Mouse (Mus musculus): Measurements from ENCODE around the gene Oasl1. TPM values are rescaled to one million over a fixed set of nuclear protein-coding genes. Genes with fewer than 3 reads are reported as not detected.

Oasl1 gene
- 0.12 and 0.35 TPM in 2 replicates for polyA plus RNA-seq (2012; rRNA removed)

DNA sequence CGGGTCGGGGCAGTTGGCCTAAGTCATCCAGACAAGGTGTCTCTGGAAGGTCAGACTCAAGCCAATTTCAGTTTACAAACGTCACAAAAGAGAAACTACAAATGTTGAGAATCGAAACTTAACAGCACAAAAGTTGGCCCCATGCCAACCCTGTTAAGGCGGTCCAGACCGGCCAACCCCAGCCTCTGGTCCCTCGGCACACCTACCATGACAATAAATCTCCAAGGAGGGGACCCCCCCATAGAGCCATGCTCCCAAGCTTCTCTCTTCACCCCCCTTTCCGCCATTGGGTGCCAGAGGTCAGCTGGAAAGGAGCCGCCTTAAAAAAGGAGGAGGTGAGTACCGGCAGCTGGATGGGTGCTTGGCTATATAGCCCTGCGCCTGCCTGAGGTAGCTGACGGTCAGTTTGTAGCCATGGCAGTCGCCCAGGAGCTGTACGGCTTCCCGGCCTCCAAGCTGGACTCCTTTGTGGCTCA is at the start of gene Oasl1:
Gene Oasl1, plus strand, starts transcription at position 243 of the 476 bp plus-strand sequence.

DNA sequence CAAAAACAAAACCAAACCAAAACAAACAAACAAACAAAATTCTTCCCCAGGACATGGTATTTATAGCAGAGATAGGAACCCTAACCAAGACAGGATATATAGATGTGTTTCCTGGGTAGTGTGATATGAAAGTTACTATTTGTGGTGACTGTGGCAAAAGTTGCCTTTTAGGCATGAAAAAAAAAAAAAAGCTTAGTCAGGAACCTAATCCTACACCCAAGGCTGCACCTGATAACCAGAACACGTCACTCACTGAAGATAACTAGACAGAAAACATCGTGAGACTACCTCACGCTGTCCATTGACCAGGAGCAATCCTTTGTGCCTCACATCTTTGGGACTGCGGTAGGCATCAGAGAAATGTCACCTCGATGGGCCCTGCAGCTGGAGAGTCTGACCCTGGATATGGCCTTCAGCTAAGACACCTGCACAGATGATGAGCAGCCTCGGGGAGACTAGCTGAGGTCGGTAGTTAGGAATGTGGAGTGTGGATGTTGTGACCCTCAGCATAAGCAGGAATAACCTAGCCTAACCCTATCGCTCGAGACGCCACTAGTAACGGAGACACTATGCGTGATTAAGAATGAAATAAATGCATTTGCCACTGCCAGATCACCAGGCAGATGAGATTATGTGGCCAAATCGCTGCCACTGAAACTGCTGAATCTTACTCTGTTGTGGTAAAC is 26.2 kb upstream of the Oasl1 start, which contains the start of gene Oasl2:
Gene Oasl2, plus strand, starts transcription at position 249 of the 686 bp plus-strand sequence.

DNA sequence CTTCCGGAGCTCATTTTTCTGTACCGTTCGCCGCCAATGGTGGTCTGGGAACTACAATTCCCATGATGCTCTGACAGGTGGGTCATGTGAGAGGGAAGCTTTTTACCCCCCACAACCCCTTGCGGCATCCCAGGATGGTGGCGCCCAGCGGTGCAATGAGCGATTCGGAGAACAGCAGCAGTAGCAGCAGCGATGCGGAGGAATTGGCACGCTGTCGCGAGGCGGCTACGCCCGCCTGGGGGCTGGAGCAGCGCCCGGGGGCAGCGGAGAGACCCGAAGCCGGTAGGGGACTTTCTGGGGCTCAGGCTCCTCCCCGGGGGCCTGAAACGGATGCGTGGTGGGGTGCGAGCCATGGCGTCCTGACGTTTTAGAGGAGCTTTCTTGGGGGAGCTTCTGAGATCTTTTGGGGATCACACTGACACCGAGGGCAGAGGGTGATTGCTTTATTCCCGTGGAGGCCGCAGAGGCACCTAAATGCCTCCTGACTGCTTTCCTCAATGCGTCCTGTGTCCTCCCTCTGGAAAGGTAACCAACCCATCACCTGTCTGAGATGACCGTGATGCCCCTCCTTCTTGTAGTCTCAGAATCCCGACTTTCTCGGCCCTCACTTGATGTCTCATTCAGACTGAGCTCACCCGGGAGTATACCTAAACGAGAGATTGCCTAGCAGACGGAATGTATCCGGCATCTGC is 19.2 kb downstream of the Oasl1 start, which contains the start of gene 2210016L21Rik:
Gene 2210016L21Rik, plus strand, starts transcription at position 85 of the 692 bp plus-strand sequence.

DNA sequence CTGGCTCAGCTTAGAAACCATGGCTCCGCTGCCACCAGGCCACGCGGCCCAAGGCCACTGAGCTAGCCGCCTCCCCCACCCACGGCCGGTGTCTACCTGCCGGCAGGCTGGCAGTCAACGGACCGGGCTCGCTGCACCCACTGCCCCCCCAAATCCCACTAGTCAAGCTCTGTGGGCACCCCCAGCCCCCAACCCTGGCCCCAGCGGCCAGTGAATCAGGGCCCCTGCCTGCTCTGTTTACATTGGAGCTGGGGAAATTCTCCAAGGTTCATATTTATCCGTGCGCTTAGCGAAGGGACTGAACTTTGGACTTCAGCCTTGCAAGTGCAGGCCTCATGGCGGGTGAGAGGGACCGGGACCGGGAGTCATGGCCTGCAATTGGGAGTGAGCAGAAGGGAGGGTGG is 47.8 kb downstream of the Oasl1 start, which contains the start of gene Hnf1a:
Gene Hnf1a, minus strand, starts transcription at position 271 of the 404 bp plus-strand sequence.

Other genes starting within 250 kb of the Oasl1 start
- 29.9 and 35.4 TPM in 2 replicates for gene Gltp, start 232.3 kb upstream of the Oasl1 start, polyA plus RNA-seq (2012; rRNA removed)
- 37.6 and 60.1 TPM in 2 replicates for gene Tchp, start 215.5 kb upstream of the Oasl1 start, polyA plus RNA-seq (2012; rRNA removed)
- 59.0 and 64.2 TPM in 2 replicates for gene Ankrd13a, start 148.6 kb upstream of the Oasl1 start, polyA plus RNA-seq (2012; rRNA removed)
- gene Git2, start 147.7 kb upstream of the Oasl1 start, polyA plus RNA-seq (2012; rRNA removed) = 34.7 and 43.9 TPM in 2 replicates
- 112 and 114 TPM in 2 replicates for gene 1500011B03Rik, start 99.8 kb upstream of the Oasl1 start, polyA plus RNA-seq (2012; rRNA removed)
- not detected in 2 replicates for gene 4930519G04Rik, start 69.6 kb upstream of the Oasl1 start, polyA plus RNA-seq (2012; rRNA removed)
- 0.17 and 0.31 TPM in 2 replicates for gene Gm9936, start 64.6 kb upstream of the Oasl1 start, polyA plus RNA-seq (2012; rRNA removed)
- gene Oasl2, start 26.3 kb upstream of the Oasl1 start, polyA plus RNA-seq (2012; rRNA removed) = 1.6 and 1.9 TPM in 2 replicates
- 36.8 and 52.9 TPM in 2 replicates for gene 2210016L21Rik, start 18.9 kb downstream of the Oasl1 start, polyA plus RNA-seq (2012; rRNA removed)
- gene Hnf1a, start 47.9 kb downstream of the Oasl1 start, polyA plus RNA-seq (2012; rRNA removed) = 0.10 and 0.17 TPM in 2 replicates
- gene Sppl3, start 87.9 kb downstream of the Oasl1 start, polyA plus RNA-seq (2012; rRNA removed) = 50.8 and 81.5 TPM in 2 replicates
- 0.62 TPM in 1 of 2 replicates, not detected in the other for gene Gm10401, start 175.1 kb downstream of the Oasl1 start, polyA plus RNA-seq (2012; rRNA removed)
- gene Acads, start 196.1 kb downstream of the Oasl1 start, polyA plus RNA-seq (2012; rRNA removed) = 35.8 and 47.9 TPM in 2 replicates
- gene Unc119b, start 211.7 kb downstream of the Oasl1 start, polyA plus RNA-seq (2012; rRNA removed) = 57.8 and 68.3 TPM in 2 replicates
- gene Mlec, start 234.9 kb downstream of the Oasl1 start, polyA plus RNA-seq (2012; rRNA removed) = 140 and 222 TPM in 2 replicates